Mouse (Mus musculus) urinary bladder, adult 2 months (tissue): Measurements from ENCODE around the gene Poln. TPM values are rescaled to one million over a fixed set of nuclear protein-coding genes. Genes with fewer than 3 reads are reported as not detected.
A peak's percentile ranks its signal among the peaks of the same experiment; 100 is the strongest.

Experiments used
- DNase-seq: peaks from one replicate; pipeline ENCODE4 v3.0.0; 2022; ENCODE audit warnings: low spot score
- polyA plus RNA-seq: library from polyadenylated mRNA; depleted of rRNA; stranded (reverse); fragments of >200 nt; gene quantifications from 2 replicates; pipeline ENCODE4 v1.2.3, GENCODE M21; 2012; rRNA removed

Gene Poln
- 0.19 and 0.46 TPM in 2 replicates for polyA plus RNA-seq

DNA sequence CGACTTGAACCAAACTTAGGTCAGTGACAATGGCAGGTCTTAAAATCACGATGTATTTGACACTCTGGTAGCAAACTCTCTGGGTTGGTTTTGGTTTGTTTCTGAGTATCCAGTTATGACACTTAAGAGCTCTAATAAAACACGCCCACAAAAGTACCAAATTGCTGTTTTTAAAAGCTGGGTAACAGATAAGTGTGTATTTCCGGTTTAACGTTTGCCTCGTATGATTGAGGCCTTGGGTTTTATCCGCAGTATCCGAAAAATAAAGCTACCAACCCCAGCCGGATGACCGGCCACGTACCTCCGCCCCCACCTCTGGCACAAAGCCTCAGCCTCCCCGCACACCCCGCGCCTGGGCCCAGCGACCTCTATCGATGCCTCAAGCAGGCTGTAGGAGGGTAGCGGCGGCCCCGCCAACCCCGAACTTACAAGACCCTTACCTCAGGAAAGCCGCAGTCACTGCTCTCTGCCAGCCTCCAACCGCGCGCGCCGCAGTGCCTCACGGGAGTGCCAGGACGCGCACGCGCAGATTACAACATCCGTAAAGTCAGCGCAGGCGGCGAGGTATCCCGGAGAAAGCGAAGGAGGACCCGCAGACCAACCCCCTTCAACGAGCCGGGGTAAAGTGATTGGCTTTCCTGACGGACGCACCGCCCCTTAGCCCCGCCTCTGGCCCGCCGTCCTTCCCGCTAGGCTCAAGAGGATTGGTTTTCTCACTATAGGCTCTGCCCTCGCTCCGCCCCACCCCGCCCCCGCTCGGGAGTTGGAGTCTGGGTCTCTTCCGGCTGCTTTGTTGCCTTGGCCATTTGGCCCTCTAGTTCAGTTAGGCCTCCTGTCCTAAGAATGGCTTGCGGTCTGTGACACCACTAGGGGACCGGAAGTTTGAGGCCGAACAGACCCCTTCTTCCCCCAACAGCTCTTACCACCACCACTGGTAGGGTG, at the start of gene Poln, which contains the start of gene Haus3:
TSS of gene Poln (minus strand) at position 499 of the 942 bp plus-strand sequence.
TSS of gene Haus3 (minus strand) at position 578 of the 942 bp plus-strand sequence.
- DNase-seq, result peak; percentile 89

DNA sequence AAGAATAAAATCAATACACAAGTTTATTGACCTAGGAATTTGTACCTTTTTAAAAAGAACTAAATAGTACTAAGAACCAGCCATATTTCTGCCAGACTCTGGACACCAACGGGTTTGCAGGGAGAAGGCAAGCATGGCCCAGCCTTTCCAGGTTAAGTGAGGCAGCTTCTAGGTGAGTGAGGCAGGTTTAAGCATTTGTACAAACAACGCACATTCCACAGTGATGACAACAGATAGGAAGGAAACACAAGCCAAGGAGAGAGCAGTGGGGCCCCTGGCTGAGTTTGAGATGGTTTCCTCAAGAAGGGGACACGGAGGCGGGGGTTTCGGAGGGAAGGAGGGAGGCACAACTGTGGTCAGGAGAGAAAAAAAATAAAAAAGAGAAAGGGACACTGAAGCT, 49.4 kb upstream of the Poln start:
- no peak for DNase-seq

DNA sequence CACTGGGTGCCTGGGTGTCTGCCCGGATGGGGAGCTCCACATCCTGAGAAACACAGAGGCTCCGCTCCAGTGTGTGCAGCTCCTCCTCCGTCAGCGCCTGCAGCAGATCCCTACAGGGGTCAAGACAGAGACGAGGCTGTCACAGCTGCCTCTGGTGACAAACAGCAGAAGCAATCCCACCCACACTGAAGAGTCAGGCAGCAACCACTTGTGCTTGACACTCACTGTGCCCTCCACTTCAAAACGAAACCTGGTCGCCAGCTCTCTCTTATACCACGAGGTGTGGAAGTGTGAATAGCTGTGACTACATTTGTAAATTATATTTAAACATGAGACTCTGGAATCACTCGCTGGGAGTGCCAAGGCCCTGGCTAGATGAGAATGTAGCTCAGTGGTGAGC, 48.5 kb upstream of the Poln start:
- no peak for DNase-seq

DNA sequence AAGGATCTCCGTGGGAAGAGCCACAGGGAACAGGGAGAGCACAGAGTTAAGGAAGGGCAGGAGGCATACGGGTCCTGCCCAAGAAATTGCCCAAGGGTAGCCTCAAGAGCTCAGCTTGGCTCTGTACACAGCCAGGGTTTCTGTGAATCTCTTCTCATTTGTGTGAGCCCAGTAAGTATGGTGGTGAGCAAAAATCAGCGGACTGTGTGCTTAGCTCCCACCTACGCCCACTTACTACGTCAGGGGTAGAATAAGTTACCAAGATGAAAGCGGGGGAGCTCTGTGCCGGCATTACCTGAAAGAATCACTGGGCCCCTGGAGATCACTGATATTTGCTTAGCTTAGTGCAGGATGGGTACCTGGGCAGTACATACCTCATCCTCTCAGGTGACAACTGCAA, 46.8 kb upstream of the Poln start:
- no peak for DNase-seq

DNA sequence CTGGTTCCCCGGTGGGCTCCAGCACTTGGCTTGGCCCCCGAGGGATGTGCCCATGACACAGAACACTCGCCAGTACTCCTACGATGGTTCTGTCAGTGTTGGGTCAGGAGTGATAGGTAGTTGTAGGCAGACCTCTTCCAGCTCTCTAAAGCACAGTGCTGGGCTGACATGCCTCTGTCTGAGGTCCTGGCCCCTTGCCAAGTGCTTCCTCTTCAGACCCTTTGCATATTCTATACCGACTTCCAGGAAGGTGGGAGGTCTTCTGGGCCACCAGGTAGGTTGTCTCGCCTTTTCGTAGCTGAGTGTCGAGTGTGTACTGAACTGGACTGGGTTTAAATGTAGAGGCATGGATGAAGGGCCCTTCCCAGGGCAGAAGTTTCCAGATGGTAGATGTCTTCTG, 44.4 kb upstream of the Poln start:
- DNase-seq, result no peak

DNA sequence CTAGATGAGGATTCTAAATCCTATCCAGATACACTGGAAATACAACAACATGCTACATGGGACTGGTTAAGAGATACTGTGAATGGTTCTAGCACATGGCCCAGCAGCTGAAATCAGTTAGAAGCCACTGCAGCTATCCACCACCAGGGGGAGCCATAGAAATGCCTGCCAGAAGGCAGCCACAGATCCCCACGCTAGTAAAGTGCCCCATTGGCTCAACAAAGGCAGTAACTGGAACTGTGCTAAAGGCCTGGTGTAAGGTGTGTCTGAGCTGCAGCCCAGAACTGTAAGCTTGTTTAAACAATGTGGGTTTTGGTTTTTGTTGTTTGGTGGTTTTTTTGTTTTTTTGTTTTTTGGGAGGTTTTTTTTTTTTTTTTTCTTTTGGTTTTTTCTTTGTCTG, 41.0 kb upstream of the Poln start:
- no peak for DNase-seq

DNA sequence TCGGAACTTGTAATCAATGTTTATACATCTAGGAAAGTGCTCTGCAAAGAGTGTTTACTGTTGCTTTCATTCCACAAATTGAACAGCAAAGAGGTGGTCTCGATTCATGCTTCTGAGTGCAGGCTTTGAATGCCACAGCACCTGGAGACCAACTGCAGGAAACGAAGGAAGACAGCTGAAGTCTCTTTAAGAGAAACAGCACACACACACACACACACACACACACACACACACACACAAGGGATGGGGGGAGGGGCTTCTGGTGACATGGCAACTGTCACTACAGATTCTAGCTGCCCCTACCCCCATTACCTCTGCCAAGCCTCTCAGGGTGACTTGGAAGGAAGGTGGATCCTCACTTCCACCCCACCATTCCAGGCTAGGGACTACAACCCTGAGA, 38.3 kb upstream of the Poln start:
- no peak for DNase-seq

DNA sequence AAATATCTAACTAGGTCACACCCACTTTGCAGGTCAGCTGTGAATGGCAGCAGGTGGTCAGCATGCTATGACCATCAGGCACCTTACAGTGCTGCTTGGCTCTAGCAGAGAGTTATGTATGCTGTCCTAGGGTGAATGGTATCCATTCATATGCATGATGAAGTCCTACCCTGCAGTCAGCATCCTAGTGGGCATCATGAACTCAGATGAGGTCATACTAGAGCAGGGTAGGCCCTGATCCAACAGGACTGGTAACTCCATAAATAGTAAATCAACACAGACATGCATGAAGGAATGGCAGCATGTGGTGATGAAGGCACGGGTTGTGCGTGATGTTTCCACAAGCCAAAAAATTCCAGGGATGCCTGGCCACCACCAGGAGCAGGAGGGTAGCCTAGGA, 36.5 kb upstream of the Poln start:
- DNase-seq, result no peak

DNA sequence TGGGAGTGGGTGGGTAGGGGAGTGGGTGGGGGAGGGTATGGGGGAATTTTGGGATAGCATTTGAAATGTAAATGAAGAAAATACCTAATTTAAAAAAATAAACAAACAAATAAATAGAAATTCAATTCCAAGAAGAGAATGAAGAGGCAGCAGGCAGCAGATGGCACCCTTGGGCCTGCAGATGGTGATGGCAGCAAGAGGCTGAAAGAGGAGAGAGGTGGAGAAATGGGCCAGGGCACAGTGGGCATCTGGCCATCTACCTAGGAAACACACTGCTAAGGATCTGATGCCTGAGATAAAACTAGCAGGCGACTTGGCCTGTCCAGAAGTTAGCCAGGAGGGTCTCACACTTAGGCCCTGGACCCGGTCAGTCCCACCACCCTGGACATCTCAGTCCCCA, 35.7 kb upstream of the Poln start:
- DNase-seq, result no peak

DNA sequence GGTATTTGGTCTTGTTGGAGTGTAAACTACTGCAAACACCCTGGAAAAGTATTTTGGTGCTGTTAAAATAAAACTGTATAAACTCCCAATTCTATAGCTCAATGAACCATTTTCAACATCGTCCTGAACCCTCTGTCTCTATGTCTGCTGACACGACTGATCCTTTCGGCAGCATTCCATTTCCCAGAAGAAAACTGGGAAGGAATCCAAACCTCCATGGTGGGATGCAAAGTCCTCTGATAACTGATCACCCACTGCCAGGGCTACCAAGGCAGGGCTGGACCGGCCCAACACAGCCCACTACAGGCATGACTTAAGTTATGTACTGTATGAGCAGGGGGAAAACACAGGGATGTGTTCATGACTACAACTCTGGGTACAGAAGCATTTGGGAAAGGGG, 32.8 kb upstream of the Poln start:
- DNase-seq, result no peak

DNA sequence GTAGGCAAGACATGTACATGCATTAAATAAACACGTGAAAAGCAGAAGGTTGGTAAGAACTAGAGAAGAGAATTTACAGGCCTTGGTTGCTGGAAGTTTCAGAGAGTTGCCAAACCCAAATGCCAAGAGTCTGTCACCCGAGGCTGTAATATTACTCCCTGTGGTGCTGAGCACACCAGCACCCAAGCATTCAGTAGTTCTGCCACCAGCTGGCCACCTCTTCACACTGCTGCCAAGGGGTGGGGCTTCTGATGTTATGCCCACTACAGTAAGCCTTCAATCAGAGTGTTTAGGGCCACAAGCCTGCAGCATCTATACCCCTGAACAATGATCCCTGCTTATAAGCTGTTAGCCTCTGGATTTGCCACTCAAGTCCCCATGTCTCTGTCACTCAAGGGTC, 32.1 kb upstream of the Poln start:
- no peak for DNase-seq

DNA sequence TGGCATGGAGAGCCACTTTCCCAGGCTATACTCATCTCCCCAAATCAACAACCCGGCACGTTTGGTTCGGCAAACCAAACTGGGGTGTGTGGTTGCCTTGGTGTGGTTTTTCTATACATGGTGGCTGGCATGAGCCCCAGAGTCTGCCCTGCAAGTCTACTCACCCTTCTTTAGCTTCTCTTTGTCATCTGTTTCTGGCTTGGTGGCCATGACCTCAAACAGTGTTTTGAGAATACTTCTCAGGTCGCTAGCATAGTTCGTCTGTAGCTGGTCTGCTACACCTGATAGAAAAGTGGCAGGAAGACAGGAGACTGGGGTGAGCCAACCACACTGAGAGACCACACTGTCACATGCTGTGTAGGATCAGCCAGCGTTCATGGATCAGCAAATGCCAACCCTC, 29.4 kb upstream of the Poln start:
- no peak for DNase-seq

DNA sequence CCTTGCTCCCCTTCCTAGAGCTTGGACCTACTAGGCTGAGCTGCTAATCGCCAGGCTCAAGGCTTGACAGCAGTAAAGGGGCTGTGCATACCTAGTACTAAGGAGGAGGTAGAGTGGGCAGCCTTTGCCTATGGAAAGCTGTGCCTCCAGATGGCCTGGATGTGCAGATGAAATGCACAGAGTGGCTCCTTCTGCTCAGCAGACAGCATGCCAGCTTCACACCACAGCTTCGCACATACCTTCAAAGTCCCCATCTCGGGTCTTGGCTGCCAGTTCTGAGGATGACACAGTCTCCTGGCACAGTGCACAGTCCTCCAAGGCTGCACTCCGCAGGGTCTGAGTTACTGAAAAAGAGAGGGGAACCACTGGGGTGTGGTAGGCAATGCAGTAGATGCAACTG, 28.0 kb upstream of the Poln start:
- DNase-seq, result no peak

DNA sequence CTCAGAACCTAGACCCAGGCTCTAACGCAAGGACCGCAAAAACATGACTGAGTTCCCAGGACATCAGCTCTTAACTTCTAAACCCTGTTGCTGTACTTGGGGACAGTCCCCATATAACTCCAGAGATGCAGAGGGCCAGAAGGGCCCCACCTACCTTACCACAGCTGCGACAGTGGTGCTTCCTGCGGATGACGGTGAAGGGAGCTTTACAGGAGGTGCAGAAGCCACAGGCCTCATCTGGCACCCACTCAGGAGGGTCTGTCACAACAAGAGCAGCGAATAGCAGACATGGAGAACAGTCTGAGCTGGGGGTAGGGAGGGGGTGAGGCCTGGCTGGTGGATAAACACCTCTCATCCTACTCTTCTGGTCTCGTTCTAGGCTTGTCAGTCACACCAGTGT, 27.2 kb upstream of the Poln start:
- no peak for DNase-seq

DNA sequence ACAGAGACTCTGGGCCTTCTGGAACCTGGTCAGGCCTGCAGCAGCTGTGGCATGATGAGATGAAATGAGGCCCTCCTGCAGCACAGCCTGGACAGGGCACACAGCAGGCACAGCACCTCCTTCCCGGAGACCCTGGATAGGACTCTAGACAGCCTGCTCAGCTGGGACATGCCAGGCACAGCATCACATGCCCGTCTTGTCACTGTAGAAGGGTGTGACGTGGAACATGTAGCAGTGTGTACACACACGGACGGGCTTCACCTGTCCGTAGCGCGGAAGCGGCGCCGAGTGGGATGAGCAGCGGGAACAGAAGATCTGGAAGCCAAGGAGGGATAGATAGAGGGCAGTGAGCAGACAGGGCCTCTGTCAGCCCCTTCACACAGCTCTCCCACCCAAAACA, 26.5 kb upstream of the Poln start:
- no peak for DNase-seq

DNA sequence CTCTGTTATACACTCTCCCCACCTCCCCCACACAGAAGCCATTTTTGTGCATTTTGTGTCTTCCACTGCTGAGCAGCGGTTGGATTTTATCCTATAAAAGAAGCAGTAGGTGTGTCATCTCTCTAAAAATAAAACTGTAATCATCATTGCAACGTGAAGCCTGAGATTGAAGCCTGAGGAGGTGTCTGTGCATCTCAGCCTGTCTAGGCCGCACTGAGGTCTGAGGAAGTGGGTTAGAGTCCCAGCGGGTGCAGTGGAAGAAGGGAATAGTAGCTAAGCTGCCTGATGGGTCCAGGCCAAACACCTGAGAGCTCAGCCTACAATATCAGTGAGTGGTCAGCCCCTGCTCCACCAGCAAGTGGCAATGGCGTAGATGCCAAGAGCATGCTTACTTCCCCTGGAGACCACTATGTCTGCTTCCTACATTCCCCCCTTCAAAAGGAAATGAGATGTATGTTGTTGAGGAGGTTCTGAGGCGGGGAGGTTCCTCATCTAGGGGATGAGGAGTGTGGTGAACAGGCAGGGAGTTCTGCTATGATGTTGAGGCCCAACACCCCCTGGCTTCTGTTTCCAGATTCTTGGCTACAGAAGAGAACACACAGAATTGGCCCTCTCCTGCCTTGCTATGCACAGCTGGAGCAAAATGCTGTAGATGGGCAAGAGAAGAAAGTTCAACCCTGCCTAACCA, 25.9 kb upstream of the Poln start:
- DNase-seq, result no peak

DNA sequence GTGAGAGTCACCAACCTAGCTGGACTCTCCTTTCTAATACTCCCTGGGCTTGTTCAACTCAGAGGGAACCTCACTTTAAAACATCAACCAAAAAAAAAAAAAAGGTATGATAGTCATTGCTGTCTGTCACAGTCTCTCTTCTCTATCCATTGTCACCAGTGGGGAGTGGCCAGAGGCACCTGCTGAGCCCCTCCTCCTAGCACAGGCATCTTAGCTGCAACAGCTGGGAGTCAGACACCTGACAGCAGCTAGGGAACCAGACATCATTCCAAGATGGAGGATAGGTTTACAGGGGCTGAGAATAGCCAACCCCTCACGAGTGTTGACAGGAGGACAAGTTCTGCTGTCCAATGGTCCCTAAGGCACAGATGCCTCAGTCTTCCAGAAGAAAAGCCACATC, 25.2 kb upstream of the Poln start:
- no peak for DNase-seq

DNA sequence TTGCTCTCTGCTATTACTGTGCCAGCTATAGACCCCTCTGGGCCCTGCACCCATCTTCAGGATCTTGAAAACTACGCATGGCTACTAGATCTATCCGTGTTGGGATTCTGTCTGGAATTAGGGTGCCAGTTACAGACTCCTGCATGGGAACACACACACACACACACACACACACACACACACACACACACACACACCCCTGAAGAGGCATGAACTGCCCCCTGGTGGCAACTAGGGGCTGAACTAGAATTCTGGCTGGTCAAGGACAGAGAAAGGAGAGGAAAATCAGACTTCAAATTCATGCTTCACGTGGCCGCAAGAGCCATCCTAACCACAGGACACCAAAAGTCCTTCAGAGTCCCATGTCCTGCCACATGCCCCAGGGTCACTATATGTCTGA, 22.6 kb upstream of the Poln start:
- no peak for DNase-seq

DNA sequence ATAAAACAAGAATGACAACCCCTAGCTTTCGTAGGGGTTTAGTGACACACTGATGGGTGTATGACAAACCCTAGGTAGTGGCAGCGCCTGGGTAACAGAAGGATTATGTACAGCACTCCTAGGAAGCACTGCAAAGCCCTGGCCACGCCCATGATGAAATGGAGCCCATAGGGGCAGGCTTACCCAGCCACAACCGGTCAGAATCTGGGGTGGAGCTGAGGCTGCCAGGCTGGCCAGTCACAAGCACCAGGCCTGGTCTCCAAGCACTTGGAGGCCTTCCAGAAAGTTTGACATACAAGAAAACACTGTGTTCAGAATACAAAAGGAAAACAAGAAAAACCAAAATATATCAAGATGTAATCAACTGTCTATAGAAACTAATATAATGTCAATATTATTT, 21.8 kb upstream of the Poln start:
- DNase-seq, result no peak

DNA sequence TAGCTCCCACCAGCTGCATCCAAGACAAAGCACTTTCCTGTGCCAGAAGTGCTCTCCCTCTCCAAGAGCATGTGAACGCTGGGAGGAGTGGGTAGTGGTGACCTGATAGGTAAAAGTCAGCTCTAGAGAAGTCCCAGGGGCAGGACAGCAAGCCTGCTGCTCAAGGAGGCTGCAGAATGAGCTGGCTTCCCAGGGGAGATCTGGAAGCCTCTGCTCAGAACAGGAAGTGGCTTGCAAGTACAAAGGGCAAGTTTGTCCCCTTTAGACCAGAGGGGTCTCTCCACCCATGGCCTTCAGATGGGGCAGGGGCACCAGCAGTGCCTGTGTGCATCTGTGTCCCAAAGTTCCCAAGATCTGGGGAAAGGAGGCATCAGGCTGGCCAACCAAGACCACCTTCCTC, 20.3 kb upstream of the Poln start:
- no peak for DNase-seq

DNA sequence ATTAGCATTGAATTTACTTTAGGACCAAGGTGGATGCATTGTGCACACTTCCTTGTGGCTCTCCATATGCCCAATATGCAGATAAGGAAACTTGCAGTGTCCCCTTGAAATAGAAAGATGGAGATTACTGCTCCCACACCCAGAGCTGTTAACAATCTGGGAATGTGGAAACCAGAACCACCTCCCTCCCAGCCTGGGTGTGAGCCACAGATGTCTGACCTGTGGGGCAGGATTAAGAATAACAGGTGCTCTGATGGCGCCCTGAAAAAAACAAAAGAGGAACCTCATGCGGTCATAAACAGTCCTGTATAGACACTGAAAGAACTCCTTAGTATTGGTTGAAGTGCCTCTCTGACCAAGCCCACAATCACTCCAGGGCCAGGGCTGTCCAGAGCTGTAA, 19.6 kb upstream of the Poln start:
- DNase-seq, result no peak

DNA sequence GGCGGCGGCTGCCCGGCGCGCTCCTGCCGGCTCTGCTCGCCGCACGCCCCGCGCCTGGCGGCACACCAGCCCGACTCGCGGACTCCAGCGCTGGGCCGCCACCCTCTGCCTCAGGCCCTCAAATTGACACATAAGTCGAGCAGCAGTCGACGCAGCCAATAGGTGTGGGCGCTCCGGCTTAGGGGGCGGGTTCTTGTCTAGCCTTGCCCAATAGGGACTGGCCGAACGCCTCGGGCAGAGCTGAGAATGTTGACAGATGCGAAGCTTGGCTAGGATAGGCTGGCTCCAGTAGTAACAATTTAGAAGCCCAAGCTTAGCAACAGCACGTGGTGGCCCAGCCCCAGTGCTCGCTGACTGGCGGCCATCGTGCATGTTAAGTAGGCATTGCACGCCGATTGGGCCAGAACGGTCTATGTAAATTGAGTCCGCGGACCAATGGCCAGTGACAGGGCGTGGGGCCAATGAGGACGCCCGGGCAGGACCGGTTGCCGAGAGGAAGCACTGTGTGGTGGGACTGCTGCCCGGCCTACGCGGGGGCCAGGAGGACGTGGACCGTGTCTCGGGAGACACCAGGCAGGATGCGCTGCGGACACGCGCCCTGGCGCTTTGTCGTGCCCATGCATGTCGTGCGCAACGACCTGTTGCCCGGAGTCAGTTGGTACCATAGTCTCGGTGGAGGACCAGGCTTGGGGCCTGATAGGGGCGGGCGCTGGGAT, 18.5 kb upstream of the Poln start, which contains the start of gene Mxd4:
TSS of gene Mxd4 (minus strand) at position 120 of the 716 bp plus-strand sequence.
- peak; percentile 96 for DNase-seq
